Mouse (Mus musculus) ovary, adult 18-20 months (tissue): Measurements from ENCODE around the gene Pdf.
"Not testable (repeated sequence)": the region's sequence is repeated elsewhere in the genome, so short reads cannot be mapped to it uniquely, and the experiment has no call there.

Source experiments
- DNase-seq: peaks from one replicate; pipeline ENCODE4 v3.0.0; 2022; ENCODE audit warnings: low spot score, mixed read lengths

The Pdf gene

GRCm38 (mm10) chr8:107035641-107036040, 12.8 kb downstream of the Pdf start:
- DNase-seq = no peak

GRCm38 (mm10) chr8:107033609-107034008, 14.8 kb downstream of the Pdf start:
- DNase-seq = not testable (repeated sequence)

- no peak for DNase-seq
Observed at GRCm38 (mm10) chr8:107031577-107032090, 16.8 kb downstream of the Pdf start.

- DNase-seq = peak; percentile 92
Observed at GRCm38 (mm10) chr8:107030650-107031576, 17.5 kb downstream of the Pdf start, which contains the start of gene Vps4a. TSS of gene Vps4a (plus strand) at chr8:107031222.

- DNase-seq = no peak
Observed at GRCm38 (mm10) chr8:107030058-107030457, 18.4 kb downstream of the Pdf start.

- DNase-seq = no peak
Observed at GRCm38 (mm10) chr8:107029310-107029709, 19.1 kb downstream of the Pdf start.

GRCm38 (mm10) chr8:107023479-107023878, 24.9 kb downstream of the Pdf start:
- peak; percentile 17 for DNase-seq

GRCm38 (mm10) chr8:107014915-107015314, 33.5 kb downstream of the Pdf start:
- DNase-seq = no peak

- DNase-seq = no peak
Observed at GRCm38 (mm10) chr8:107012666-107013065, 35.7 kb downstream of the Pdf start.

GRCm38 (mm10) chr8:107007795-107008194, 40.6 kb downstream of the Pdf start:
- no peak for DNase-seq

- peak; percentile 67 for DNase-seq
Observed at GRCm38 (mm10) chr8:107002532-107002931, 45.9 kb downstream of the Pdf start.

GRCm38 (mm10) chr8:106999068-106999467, 49.3 kb downstream of the Pdf start:
- DNase-seq = no peak

GRCm38 (mm10) chr8:106997416-106997815, 51.0 kb downstream of the Pdf start:
- no peak for DNase-seq

- DNase-seq = not testable (repeated sequence)
Observed at GRCm38 (mm10) chr8:106996339-106996738, 52.1 kb downstream of the Pdf start.
